Mouse (Mus musculus) bone marrow macrophage, adult 2 months (primary cell): ENCODE results near the gene Ms4a1.

Experiments
- CTCF ChIP-seq: IDR thresholded peaks from 2 replicates; pipeline ENCODE4 v1.5.1; 2012; ENCODE audit warnings: low read depth, mild to moderate bottlenecking, low read length, moderate library complexity
- POLR2A ChIP-seq: IDR thresholded peaks from 2 replicates; pipeline ENCODE4 v1.6.1; 2012; ENCODE audit warnings: mild to moderate bottlenecking, low read depth, low read length, borderline replicate concordance

GRCm38 (mm10) chr19:11308888-11309287 is 42.8 kb upstream of the Ms4a1 start:
- TF ChIP-seq CTCF (no peak), POLR2A (no peak)
